Mouse (Mus musculus): ENCODE results near the gene Ccser2. TPM values are rescaled to one million over a fixed set of nuclear protein-coding genes. Genes with fewer than 3 reads are reported as not detected.

Ccser2 gene
- total and polyA plus RNA-seq, 3 experiments = 3.0 to 4.2 TPM; not detected in 1

DNA sequence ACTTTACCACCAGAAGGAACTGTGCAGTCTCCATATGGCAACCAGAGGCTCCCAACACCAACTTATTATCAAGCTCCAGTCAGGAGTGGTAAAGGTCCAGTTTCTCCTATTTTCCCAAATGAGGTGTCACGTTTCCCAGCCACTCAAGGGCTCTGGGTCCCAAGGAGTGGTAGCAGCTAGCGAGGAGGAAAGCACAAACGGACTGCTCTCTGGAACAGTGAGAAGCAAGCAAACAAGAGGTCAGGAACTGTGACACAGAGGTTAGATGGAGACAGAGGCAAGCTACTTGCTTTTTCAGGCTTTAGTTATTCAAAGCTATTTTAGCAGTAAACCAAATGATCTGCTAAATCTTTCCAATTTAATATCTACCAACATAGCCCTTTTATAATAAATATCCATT lies 3.2 kb downstream of the Ccser2 start:
- Histone ChIP-seq H3K4me1 (ENCODE audit: control insufficient read depth in 1 of 2, insufficient read depth in 2 of 2, low read length in 2 of 2) (peaks cover 3 to 13% of the 10 kb centered on the region in 2 experiments), H3K27ac (ENCODE audit: control insufficient read depth, low read depth, low read length) (no peak overlapping the region), H3K27me3 (ENCODE audit: control insufficient read depth in 1 of 2, insufficient read depth in 2 of 2, low read length in 2 of 2) (no peaks in the 10 kb centered on the region), H3K36me3 (ENCODE audit: control insufficient read depth in 1 of 2, insufficient read depth in 2 of 2, low read length in 2 of 2) (peaks cover 0 to 15% of the 10 kb centered on the region in 2 experiments; a peak in 2 of 4 replicates), H3K9me3 (replicated peaks; ENCODE audit: insufficient read depth, low read length) (no peaks in the 10 kb centered on the region), H3K79me2 (ENCODE audit: control insufficient read depth, insufficient read depth, low read length, poor library complexity) (peaks cover 8% of the 10 kb centered on the region), H3K9ac (ENCODE audit: control insufficient read depth, low read depth, low read length, poor library complexity, severe bottlenecking) (no peak overlapping the region), H3K4me3 (ENCODE audit: control insufficient read depth in 1 of 2, insufficient read depth in 1 of 2, low read depth in 2 of 2, low read length in 2 of 2) (no peak overlapping the region)
- TF ChIP-seq MXI1 (IDR thresholded peaks at IDR 0.05; ENCODE audit: low read depth, low read length) = no peak
- DNase-seq (ENCODE audit: low read depth, low spot score) = no peak

- no peak for TF ChIP-seq SMC3 (IDR thresholded peaks at IDR 0.05; ENCODE audit: low read depth, low read length)
- TF ChIP-seq MEF2A (IDR thresholded peaks at IDR 0.05; ENCODE audit: extremely low read depth, insufficient replicate concordance, low read depth, low read length, poor library complexity, severe bottlenecking) = no peak
- TF ChIP-seq POLR2AphosphoS5 (IDR thresholded peaks at IDR 0.05; ENCODE audit: borderline replicate concordance, low read depth, low read length) = no peak
- no peak for TF ChIP-seq ZC3H11A (IDR thresholded peaks at IDR 0.05; ENCODE audit: low read depth, low read length)
- no peak for TF ChIP-seq ZNF384 (IDR thresholded peaks at IDR 0.05; ENCODE audit: low read depth, low read length)
- no peak for TF ChIP-seq TBP (IDR thresholded peaks at IDR 0.05; ENCODE audit: low read depth, low read length)
- no peak for TF ChIP-seq CTCF (IDR thresholded peaks at IDR 0.05 in 2 of 3, conservative IDR thresholded peaks at IDR 0.05 in 1 of 3; ENCODE audit: control insufficient read depth in 1 of 3, insufficient read depth in 1 of 3, low read depth in 2 of 3, low read length in 3 of 3, poor library complexity in 1 of 3, severe bottlenecking in 1 of 3)
- no peak for TF ChIP-seq ZMIZ1 (IDR thresholded peaks at IDR 0.05; ENCODE audit: low read depth, low read length)
- no peak for TF ChIP-seq RCOR1 (IDR thresholded peaks at IDR 0.05; ENCODE audit: low read depth, low read length)
- TF ChIP-seq UBTF (IDR thresholded peaks at IDR 0.05; ENCODE audit: borderline replicate concordance, insufficient read depth, low read depth, low read length) = no peak
- TF ChIP-seq CHD2 (IDR thresholded peaks at IDR 0.05; ENCODE audit: low read length) = no peak
- Histone ChIP-seq H3K27me3 (ENCODE audit: control insufficient read depth in 1 of 2, insufficient read depth in 2 of 2, low read length in 2 of 2) (no peaks in the 10 kb centered on the region), H3K4me1 (ENCODE audit: control insufficient read depth in 1 of 2, insufficient read depth in 2 of 2, low read length in 2 of 2) (peaks cover 0 to 7% of the 10 kb centered on the region in 2 experiments; a peak in 2 of 4 replicates), H3K9ac (ENCODE audit: control insufficient read depth, low read depth, low read length, poor library complexity, severe bottlenecking) (no peak overlapping the region), H3K27ac (ENCODE audit: control insufficient read depth, low read depth, low read length) (0 out of 2 replicates have a peak overlapping the region, but pooled peaks have one; percentile 32), H3K79me2 (ENCODE audit: control insufficient read depth, insufficient read depth, low read length, poor library complexity) (no peaks in the 10 kb centered on the region; the same call in 1 of the 2 replicates), H3K36me3 (ENCODE audit: control insufficient read depth in 1 of 2, insufficient read depth in 2 of 2, low read length in 2 of 2) (peaks cover 0 to 9% of the 10 kb centered on the region in 2 experiments; a peak in 2 of 4 replicates), H3K4me3 (ENCODE audit: control insufficient read depth in 1 of 2, insufficient read depth in 1 of 2, low read depth in 2 of 2, low read length in 2 of 2) (no peak overlapping the region), H3K9me3 (replicated peaks; ENCODE audit: insufficient read depth, low read length) (no peaks in the 10 kb centered on the region)
- DNase-seq (ENCODE audit: low read depth, low spot score) = peak; percentile 76
Observed at GRCm38 (mm10) chr14:36962477-36962876, 6.1 kb downstream of the Ccser2 start.

GRCm38 (mm10) chr14:36957719-36958118 lies 10.9 kb downstream of the Ccser2 start:
- no peak for DNase-seq (ENCODE audit: low read depth, low spot score)
- Histone ChIP-seq H3K27me3 (ENCODE audit: control insufficient read depth in 1 of 2, insufficient read depth in 2 of 2, low read length in 2 of 2) (no peaks in the 10 kb centered on the region), H3K79me2 (ENCODE audit: control insufficient read depth, insufficient read depth, low read length, poor library complexity) (no peaks in the 10 kb centered on the region), H3K9ac (ENCODE audit: control insufficient read depth, low read depth, low read length, poor library complexity, severe bottlenecking) (no peak overlapping the region), H3K36me3 (ENCODE audit: control insufficient read depth in 1 of 2, insufficient read depth in 2 of 2, low read length in 2 of 2) (peaks cover 0 to 8% of the 10 kb centered on the region in 2 experiments; a peak in 2 of 4 replicates), H3K27ac (ENCODE audit: control insufficient read depth, low read depth, low read length) (no peak overlapping the region), H3K4me3 (ENCODE audit: control insufficient read depth in 1 of 2, insufficient read depth in 1 of 2, low read depth in 2 of 2, low read length in 2 of 2) (no peak overlapping the region), H3K9me3 (replicated peaks; ENCODE audit: insufficient read depth, low read length) (no peaks in the 10 kb centered on the region), H3K4me1 (ENCODE audit: control insufficient read depth in 1 of 2, insufficient read depth in 2 of 2, low read length in 2 of 2) (peaks cover 2 to 5% of the 10 kb centered on the region in 2 experiments; a peak in 3 of 4 replicates)
- TF ChIP-seq KAT2A (conservative IDR thresholded peaks at IDR 0.05; ENCODE audit: low read depth, low read length) = no peak
- TF ChIP-seq E2F4 (IDR thresholded peaks at IDR 0.05; ENCODE audit: borderline replicate concordance, low read depth, low read length) = no peak
- no peak for TF ChIP-seq ELF1 (IDR thresholded peaks at IDR 0.05; ENCODE audit: low read depth, low read length)
- no peak for TF ChIP-seq EP300 (IDR thresholded peaks at IDR 0.05; ENCODE audit: low read depth in 1 of 2, low read length in 2 of 2)
- TF ChIP-seq TCF12 (IDR thresholded peaks at IDR 0.05; ENCODE audit: low read depth, low read length) = no peak
- no peak for TF ChIP-seq USF2 (IDR thresholded peaks at IDR 0.05; ENCODE audit: borderline replicate concordance in 1 of 2, insufficient read depth in 1 of 2, low read depth in 1 of 2, low read length in 2 of 2)
- no peak for TF ChIP-seq MAZ (IDR thresholded peaks at IDR 0.05; ENCODE audit: low read depth, low read length)
- no peak for TF ChIP-seq NELFE (IDR thresholded peaks at IDR 0.05; ENCODE audit: low read depth, low read length)
- TF ChIP-seq MXI1 (IDR thresholded peaks at IDR 0.05; ENCODE audit: low read depth, low read length) = no peak
- TF ChIP-seq MYC (IDR thresholded peaks at IDR 0.05; ENCODE audit: low read depth, low read length) = no peak
- no peak for TF ChIP-seq USF1 (IDR thresholded peaks at IDR 0.05; ENCODE audit: low read depth, low read length)
- no peak for TF ChIP-seq JUND (IDR thresholded peaks at IDR 0.05; ENCODE audit: low read depth, low read length)
- TF ChIP-seq SMC3 (IDR thresholded peaks at IDR 0.05; ENCODE audit: low read depth, low read length) = no peak
- no peak for TF ChIP-seq POLR2A (IDR thresholded peaks at IDR 0.05; ENCODE audit: control insufficient read depth in 1 of 2, insufficient read depth in 1 of 2, low read depth in 1 of 2, low read length in 2 of 2, poor library complexity in 1 of 2)
- TF ChIP-seq TBP (IDR thresholded peaks at IDR 0.05; ENCODE audit: low read depth, low read length) = no peak
- TF ChIP-seq RAD21 (IDR thresholded peaks at IDR 0.05; ENCODE audit: low read depth, low read length) = no peak
- no peak for TF ChIP-seq CHD2 (IDR thresholded peaks at IDR 0.05; ENCODE audit: low read length)
